Mouse (Mus musculus) NIH3T3 (cell line): ENCODE measurements at regions not wholly inside any gene's neighbourhood (a gene's known extent, or its start where the extent isn't known, plus 50 kb on each side); places are given as distances from the start of the nearest gene placed in this dataset.
A peak's percentile ranks its signal among the peaks of the same experiment; 100 is the strongest.
"Not testable (repeated sequence)": the region's sequence is repeated elsewhere in the genome, so short reads cannot be mapped to it uniquely, and the experiment has no call there.

ENCODE experiments used
- DNase-seq: peaks from one replicate; pipeline ENCODE4 v3.0.0-alpha.2; 2012; ENCODE audit warnings: low read depth

DNA sequence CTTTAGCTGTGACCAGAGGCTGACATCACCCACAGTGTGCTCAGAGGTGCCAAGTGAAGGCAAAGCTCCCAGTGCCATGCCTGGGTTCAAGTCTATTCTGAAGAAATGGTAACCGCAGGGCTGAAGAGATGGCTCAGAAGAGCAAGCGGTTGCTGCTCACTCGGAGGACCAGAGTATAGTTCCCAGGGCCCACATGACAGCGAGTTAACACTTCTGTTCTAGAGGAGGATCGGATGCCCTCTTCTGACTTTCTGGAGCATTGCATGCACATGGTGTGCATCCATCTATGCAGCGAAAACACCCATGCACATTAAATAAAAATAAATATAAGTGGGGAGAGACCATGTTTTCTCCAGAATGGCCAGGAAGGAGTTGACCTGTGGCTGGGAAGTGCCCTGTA is 209.5 kb downstream of the Sorl1 start:
- no peak for DNase-seq

DNA sequence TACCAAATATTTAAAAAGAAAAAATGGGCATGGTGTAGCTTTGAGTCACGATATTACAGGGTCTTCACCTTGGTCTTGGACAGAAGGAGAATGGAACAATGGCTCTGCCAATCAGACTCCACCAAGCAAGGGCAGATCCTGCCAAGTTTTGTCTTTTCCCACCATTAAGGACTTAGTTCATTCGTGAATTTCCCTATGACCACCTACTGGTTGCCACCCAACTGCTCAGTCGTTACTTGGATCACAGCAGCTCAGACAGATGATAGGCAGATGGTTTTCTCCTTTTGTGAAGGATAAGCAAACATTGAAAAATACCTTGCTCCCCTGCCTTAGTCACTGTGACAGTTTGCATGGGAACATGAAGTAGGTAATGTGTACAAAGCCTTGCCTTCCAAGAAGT is 210.2 kb downstream of the Sorl1 start:
- no peak for DNase-seq

DNA sequence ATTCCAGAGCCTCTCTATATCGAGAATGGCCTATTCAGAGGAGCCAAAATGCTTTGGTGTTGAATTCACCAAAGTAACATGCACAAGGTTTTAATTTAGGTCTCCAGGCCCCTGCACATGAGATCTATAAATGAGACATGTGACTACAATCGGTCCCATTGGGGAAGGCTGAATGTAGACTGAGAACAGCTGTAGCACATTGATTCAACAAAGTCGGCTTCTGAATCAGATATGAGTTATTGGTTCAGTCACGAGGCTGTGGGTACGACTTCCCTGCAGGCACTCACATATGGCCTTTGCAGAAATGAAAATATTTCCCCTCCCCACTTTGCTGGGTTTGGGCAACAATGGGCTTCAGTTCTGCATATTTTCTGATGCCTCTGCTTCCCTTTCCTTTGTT is 211.6 kb downstream of the Sorl1 start:
- DNase-seq, result peak; percentile 65

DNA sequence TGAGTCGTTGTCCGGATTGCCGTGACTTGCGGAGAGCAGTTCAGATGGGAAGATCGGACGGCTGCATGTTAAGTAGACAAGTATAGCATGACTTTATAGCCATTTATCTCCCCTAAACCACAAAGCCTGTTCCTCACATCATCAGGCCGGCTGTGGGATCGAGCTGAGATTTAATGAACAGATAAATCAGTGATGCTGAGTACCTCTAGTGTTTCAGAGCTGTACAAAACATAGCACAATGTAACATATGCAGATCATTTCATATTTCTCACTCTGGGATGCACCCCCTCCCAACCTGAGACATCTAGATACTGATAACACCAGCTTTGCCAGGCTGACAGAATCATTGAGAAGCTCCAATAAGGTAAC is 223.5 kb downstream of the Sorl1 start:
- peak; percentile 34 for DNase-seq

DNA sequence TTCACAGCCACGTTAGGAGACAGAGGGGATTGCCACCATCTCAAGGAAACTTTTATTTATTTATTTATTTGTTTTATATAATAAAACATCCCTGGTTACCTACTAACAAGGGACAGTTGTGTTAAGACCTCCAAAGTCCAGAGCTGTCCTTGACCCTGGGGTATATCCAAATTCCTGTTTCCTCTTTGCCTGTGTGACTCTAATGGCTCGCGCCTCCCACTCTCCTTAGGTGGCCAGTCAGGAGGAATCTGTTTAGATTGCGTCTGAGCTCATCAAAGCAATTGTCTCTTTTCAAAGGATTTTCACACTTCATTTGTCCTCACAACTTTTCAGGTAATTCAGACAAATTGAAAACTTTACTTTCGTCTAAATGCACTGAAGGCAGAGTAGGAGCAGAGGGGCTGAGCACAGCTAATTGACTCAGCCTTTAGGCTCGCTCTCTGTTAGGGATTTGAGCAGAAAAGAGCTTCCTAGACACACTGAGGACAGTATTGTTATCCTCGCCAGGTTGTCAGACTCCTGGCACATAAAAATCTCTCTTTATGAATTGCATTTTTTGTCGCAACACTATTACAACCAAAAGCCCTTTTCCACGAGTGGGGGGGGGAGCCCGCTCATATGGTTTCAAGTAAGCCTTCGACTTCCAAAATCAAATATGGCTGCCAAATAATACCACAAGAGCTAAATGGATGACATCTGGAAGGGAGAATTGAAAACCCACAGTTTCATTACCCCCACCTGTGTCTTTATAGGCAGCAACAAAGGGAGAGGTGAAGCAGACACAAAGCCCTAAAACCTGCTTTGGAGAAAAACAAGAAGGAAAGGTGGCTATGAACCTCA is 224.1 kb downstream of the Sorl1 start:
- DNase-seq, result peak; percentile 30

DNA sequence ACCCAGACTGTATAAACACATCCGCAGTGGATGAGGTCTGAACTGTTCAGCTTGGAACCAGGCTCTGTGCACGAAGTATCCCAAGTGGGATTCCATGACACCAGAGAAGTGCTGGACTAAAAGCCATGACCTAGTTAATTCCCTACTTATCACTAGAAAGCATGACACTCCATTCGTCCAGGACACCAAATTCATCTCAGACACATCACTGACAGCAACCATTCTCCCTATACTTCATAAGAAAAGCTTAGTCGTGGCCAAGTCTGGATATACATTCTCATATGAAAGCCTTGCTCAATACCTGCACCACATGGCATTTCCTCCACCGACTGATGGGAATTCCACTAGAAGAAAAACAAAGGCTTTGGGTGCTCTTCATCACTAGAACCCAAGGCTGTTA is 229.0 kb downstream of the Sorl1 start:
- no peak for DNase-seq

DNA sequence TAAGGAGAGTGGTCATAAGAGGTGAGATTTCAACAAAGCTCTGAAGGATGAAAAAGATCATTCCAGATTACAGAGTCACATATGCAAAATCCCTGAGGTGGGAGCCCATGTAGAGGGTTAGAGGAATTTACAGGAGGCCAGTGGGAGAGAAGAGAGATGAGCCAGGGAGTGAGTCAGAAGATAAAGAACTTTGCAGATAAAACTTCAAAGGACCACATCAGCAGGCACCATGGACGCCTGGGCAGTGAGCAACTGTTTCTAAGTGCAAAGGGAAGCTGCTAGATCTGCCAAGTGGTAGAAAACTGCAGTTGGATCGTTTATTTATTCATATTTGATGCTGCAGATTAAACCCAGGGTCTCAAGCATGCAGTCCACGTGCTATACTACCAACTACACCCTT is 231.3 kb downstream of the Sorl1 start:
- DNase-seq, result no peak

DNA sequence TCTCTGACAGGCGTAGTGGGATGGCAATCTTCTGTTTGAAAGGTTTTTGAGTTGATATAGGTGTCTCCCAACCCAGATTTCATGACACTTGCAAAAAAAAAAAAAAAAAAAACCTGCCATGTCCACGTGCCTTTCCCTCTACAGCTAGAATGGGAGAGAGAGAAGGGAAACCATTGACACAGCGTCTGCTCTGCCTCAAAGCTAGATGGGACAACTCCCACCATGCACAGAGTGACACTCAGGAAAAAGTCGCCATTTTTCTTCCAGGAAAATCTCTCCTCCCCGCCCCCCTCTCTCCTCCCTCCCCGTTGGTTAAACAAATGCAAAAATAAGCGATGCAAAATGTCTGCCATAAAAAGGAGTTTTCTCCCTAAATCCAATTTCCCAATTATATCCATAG is 232.9 kb downstream of the Sorl1 start:
- no peak for DNase-seq

DNA sequence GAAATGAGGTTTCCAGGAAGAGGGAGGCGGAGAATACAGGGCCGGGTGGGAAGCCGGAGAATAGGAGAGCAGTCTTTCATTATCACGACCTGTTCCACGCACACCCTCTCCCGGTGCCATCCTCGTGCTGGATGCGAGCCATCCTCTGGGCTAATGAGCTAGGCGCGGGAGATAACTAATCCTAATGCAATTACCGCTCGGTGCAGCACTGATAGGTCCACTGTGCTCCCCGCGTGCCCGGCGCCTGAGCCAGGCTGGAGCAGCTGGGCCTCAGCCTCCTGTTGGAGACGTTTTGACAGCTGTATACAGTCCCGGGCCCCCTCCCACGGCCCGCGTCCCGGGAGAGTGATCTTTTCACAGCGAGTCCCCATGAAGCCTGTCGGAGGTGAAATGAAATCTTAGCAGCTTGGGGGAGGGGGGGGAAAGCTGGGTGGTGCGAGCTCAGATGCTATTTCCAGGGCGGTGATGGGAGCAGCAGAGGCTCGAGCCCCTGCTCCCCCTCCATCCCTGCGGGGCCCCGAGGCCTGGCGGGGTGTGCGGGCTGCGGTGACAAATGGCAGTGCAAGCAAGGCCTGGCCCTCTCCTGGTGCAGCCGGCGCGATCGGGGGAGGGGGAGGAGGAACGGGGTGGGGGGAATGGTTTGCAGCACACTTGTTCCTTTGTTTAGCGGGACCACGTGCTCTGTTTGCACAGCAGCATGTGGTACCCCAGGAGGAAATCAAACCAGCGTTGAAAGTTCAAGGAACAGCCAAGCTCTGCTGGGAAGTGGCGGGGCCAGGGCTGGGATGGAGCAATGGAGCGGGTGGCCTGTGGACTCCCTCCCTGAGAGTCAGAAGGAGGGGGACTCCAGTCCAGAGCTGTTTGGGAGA is 233.6 kb downstream of the Sorl1 start:
- DNase-seq, result peak; percentile 67

DNA sequence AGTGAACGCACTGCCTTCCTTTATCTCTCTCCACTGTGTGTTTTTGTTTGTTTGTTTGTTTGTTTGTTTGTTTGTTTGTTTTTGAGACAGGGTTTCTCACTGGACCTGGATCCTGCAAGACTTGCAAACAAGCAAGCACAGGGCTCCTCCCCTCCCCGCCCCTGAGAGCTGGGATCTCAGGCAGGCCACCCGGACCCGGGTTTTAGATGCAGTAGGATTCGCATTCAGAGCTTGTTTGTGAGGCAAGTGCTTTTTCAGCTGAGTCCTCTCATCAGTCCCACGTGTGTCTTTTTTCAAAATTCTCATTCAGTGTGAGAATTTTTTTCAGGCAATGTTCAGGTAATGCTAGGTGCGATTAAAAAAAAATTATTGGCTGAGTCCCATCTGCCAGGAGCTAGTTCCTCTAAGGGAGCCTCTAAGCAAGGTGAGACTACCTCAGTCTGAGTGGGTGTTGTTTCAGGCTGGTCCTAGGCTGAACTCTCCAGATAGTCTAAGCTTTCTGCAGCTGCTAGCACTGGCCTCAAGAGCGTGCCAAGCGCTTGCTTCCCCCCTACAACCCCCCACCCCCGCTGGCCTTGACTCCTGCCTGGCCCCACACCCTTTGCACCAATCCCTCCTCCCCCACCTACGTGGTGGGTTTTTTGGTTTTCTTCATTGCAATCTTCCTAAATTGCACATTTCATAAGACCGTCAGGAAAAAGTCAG is 234.4 kb downstream of the Sorl1 start:
- no peak for DNase-seq

DNA sequence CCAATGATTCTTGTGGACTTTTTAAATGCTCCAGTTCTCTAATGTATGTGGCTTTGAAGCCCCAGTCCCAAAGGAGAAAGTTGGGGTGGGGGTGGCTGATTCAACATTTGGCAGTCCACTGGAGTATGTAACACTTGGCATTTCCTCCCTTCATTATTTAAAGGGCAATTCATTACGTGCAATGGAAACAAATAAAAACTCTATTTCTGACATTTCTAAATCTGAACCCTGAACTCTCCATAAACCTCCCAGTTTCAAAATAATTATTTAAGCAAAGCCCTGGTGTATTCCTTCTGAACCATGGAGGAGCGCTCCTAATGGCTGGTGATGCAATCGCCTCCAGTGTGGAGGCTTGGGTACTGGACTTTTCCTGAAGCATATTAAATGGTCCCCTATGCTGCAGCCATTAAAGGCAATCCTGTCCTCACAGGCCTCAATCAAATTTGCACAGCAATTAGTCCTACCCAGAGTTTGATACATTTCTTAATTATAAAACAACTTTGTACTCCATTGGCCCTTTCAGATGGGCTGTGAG is 235.4 kb downstream of the Sorl1 start:
- peak; percentile 74 for DNase-seq

DNA sequence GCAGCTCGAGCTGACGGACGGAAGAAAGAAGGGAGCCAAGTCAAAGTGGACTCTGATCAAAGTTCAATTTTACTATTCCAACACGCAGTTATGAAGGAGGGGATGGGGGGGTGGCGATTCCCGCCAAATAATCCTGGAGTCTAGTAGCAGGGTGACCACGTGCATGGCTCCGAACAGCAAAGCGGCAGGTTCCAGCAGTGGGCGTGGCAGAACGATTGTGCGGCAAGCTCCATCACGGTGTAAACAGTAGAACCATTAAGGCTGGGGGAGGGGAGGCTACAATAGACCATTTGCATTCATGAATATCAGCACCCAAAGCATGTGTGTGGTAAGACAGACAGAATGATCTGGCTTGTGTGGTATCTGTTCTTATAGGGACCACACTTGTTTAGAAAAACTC is 237.6 kb downstream of the Sorl1 start:
- not testable (repeated sequence) for DNase-seq

DNA sequence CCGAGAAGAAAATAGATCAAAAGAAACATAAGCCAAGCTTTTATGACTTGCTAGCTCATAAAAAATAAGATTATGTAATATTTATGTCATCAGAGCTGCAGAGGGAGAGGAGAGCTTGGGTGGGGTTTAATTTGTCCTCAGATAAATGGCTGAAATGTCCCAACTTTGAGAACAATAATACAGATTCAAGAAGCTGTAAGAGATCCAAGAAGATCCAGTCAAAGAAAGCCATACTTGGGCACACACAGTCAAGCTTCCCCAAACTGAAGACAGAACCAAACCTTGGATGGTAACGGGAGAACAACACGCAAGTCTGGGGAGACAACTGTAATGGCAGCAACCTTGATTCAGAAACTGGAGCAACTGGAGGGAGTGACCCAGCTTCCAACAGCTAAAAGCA is 243.6 kb downstream of the Sorl1 start:
- no peak for DNase-seq

DNA sequence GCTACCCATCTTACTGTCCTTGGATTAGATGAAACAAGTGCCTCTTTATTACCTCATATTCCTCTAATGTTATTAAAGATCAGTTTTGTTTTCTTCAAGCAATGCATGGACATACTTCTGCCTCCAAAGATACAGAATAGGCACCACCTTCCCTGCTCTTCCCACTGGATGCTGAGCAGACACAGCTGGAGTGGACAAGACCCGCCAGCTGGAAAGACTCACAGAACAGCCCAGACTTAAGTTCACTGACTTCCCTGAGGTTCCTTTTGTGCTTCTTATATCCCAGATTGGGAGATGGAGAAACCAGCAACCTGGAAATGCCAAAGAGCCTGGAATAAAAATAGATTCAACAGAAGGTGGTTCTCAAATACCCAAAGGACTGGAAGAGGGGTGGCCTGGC is 245.0 kb downstream of the Sorl1 start:
- no peak for DNase-seq

DNA sequence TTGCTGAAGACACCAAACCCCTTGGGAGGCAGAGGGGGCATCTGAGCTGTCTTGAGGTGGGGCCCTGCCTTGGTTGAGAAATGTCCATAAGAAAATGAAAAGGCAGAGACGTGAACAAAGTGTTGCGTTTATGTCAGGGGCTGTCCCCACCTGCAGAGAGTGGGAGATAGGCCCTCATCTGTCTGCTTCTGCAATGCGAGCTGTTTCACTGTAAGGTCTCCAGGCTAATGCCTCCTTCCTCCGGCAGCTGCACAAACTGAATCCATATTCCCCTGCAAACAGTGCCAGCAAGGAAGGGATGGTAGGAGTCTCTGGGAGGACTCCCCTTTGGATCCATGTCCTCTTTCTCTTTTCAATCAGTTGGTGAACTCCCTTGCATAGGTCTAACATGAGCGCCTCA is 263.0 kb downstream of the Sorl1 start:
- peak; percentile 29 for DNase-seq

DNA sequence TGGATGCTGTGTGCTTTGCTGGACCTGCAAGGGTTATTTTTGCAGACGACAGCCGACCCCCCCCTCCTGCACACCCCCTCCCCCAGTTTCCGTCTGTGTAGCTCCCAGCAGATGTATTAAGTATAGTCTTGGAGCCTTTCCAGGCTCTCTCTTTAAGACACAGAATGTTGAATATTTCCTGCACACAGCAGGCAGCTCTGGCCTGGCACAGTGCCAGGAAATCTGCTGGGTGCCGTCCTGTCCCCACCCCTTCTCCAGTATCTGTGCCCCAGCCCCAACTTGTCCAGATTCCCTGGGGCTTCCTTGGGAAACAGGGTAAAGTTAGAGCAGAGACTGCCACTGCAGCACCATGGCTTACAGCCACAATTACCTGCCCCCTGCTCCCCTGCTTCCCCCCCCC is 263.4 kb downstream of the Sorl1 start:
- peak; percentile 87 for DNase-seq

DNA sequence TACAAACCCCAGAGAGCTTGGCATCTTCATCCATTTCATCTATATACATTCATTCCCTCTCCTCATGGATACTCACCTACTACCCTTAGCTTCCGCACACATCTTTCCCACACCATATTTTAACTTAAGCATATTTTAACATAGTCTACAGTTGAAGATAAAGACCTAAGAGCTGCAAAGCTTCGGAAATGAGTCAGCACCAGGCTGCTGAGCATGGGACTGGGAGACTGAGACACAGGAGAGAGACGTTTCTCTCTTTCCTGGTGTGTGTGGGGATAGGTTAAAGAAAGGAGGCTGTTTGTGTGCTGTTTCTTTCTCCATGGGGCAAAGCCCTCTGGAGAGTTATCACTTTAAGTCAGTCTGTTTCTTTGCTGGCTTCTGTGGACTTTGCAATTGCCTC is 264.3 kb downstream of the Sorl1 start:
- DNase-seq, result peak; percentile 35

DNA sequence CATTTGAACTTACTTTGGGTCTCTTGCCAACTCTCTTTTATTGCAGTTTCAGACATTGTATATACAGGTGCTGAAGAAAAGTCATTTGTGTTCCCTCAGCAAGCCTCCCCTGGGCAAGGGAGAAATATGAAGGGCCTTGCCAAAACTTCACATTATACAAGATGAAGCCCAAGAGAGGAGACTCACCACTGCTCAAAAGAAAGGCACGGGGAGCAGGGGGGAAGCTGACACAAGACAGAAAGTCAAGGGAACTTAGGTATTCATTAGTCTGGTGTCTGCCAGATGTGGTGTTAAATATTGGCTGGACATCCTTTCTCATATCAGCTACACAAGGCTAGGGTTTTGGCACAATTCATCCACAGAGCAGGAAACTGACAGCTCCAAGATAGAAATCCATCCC is 272.0 kb downstream of the Sorl1 start:
- DNase-seq, result peak; percentile 27

DNA sequence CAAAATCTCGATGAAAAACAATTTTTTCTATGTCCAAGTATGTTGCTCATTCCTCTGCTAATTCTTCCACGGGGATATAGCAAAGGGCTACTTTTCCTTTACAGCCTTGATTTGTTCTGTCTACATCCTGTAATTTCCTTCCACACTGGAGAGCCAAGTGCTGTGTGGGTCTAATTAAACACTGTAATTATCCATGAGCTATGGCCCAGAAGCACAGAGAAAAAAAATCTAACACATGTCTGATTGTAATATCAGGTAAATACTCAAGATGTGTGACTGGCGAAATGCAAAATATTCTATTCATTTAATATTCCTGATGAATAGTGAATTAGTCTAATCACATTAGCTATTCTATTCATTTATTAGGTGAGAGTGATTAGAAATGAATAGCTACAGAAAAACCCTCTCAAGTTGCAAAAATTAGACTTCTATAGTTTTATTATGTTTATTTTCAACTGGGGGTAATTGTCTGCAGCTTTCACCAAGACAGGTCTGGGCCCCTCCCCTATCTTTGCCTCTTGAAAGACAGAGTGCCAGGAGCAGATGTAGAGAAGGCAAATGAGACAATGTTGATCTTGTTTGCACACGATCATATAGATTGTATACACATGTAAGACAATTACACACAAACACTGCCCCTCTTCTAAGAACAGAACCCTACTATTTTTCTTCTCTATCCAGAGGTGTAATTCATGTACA is 274.3 kb downstream of the Sorl1 start:
- DNase-seq, result no peak

DNA sequence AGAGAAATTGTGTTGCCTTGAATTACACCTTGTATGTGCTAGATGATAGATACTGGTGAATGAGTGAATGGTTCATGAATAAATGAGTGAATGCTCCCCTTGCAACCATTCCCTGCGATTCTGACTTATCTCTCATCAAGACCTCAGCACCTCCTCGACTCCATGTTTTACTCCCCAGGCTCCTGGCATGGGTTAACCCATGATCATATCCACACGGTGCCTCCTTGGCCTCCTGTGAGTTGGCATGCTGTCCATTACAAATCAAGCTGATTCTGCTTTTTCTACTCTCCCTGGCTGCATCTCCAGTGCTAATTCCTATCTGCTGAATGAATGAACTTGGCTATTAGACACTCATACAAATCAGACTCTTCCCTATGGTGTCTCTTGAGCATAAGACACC is 279.5 kb downstream of the Sorl1 start:
- peak; percentile 73 for DNase-seq

DNA sequence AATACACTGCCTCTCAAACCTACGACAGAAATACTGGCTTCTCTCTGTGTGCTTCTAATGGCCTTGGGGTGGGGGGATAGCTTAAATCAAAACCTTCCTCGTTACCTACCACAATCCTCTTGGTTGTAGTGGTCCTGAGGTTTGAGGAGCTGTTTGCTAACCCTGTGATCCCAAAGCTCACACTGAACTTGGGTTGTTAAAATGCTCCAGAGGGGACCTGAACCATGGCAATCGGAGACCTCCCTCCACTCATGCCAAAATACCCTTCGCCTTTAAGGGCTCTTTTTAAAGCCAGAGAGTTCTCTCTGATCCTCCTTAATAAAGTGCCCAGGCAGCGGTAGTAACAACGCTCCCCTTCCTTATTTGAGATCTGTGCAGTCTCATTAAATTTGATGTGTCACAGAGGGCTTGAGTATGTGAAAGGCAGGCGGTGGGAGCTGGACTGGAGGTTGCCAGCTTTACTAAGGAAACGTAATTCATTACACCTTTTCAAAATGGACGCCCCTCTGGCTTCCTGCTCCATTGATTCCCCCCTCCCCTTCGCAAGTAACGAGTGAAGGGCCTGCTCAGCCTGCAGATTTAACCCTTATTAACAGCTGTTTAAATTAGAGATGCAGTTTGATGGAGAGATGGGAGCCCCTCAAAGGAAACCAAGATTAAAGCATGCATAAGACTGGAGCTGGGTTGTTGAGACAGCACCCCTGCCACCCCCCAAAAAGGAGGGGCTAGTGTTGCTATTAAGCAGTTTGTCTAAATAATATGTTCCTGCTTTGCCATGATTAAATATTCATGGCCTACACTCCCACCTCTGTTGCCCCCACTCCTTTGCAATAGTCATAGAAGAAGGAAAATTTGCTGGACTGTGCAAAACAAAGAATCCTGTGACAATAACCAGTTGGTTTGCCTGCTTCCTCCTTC is 289.4 kb downstream of the Sorl1 start:
- no peak for DNase-seq
